Mouse (Mus musculus) intestine, postnatal 0 days (tissue): ENCODE measurements at regions not wholly inside any gene's neighbourhood (a gene's known extent, or its start where the extent isn't known, plus 50 kb on each side); places are given as distances from the start of the nearest gene placed in this dataset.
A peak's percentile ranks its signal among the peaks of the same experiment; 100 is the strongest.

Experiments
- ATAC-seq: fragments of 200-750 bp; cut with Nextera tagmentation; 2 replicates; pipeline ENCODE4 v1.8.0; 2017; ENCODE audit warnings: mild to moderate bottlenecking, moderate TSS enrichment, moderate library complexity
- H3K27ac ChIP-seq: fragments of 300-500 bp; sonication (generic); 2 replicates; pipeline ENCODE4 v1.5.1; 2014; ENCODE audit warnings: mild to moderate bottlenecking, low read depth, low read length, moderate library complexity
- H3K27me3 ChIP-seq: fragments of 300-500 bp; sonication (generic); replicated peaks from 2 replicates; pipeline ENCODE4 v1.6.1; 2014; ENCODE audit warnings: low read length, mixed read lengths; ENCODE audit not compliant: control insufficient read depth, insufficient read depth
- H3K36me3 ChIP-seq: fragments of 300-500 bp; sonication (generic); 2 replicates; pipeline ENCODE4 v1.6.1; 2014; ENCODE audit warnings: mild to moderate bottlenecking, moderate library complexity; ENCODE audit not compliant: control insufficient read depth, insufficient read depth
- H3K4me1 ChIP-seq: fragments of 300-500 bp; sonication (generic); replicated peaks from 2 replicates; pipeline ENCODE4 v1.6.1; 2014; ENCODE audit warnings: antibody characterized with exemption, low read length, mixed read lengths; ENCODE audit not compliant: control insufficient read depth, insufficient read depth
- H3K4me2 ChIP-seq: fragments of 300-500 bp; sonication (generic); replicated peaks from 2 replicates; pipeline ENCODE4 v1.6.1; 2014; ENCODE audit warnings: low read depth, mild to moderate bottlenecking, moderate library complexity
- H3K4me3 ChIP-seq: fragments of 300-500 bp; sonication (generic); 2 replicates; pipeline ENCODE4 v1.5.1; 2014; ENCODE audit warnings: low read depth, low read length
- H3K9ac ChIP-seq: fragments of 300-500 bp; sonication (generic); 2 replicates; pipeline ENCODE4 v1.6.1; 2014; ENCODE audit warnings: mild to moderate bottlenecking, low read depth, low read length
- H3K9me3 ChIP-seq: fragments of 300-500 bp; sonication (generic); 2 replicates; pipeline ENCODE4 v1.6.1; 2016; ENCODE audit warnings: mixed run types; ENCODE audit not compliant: control insufficient read depth
- CTCF ChIP-seq: sonication (generic); IDR thresholded peaks from 2 replicates; pipeline ENCODE4 v1.5.1; 2016; ENCODE audit warnings: low read depth, mild to moderate bottlenecking, control low read depth, antibody characterized with exemption, moderate library complexity
- WGBS: fragments of 180-500 bp; shearing (Covaris S2); extraction: QIAGEN DNeasy Blood & Tissue Kit; methylation state at CpG from one replicate; pipeline ENCODE4 v1.1.7; 2014; 5-methylcytosine and 5-hydroxymethylcytosine counted together

GRCm38 (mm10) chr1:121249081-121249480 lies 83.3 kb downstream of the Insig2 start:
- TF ChIP-seq CTCF, result peak; percentile 68
- no peaks in the 10 kb centered on the region for H3K9me3 ChIP-seq
- no peak overlapping the region for H3K9ac ChIP-seq
- no peak overlapping the region for H3K4me2 ChIP-seq
- H3K36me3 ChIP-seq, result no peaks in the 10 kb centered on the region
- WGBS, result 55% methylated on average over 1 of the region's 1 CpGs
- no peaks in the 10 kb centered on the region for H3K4me1 ChIP-seq
- no peaks in the 10 kb centered on the region for H3K27me3 ChIP-seq
- no peak overlapping the region for H3K27ac ChIP-seq
- H3K4me3 ChIP-seq, result no peak overlapping the region
- no peak for ATAC-seq

DNA sequence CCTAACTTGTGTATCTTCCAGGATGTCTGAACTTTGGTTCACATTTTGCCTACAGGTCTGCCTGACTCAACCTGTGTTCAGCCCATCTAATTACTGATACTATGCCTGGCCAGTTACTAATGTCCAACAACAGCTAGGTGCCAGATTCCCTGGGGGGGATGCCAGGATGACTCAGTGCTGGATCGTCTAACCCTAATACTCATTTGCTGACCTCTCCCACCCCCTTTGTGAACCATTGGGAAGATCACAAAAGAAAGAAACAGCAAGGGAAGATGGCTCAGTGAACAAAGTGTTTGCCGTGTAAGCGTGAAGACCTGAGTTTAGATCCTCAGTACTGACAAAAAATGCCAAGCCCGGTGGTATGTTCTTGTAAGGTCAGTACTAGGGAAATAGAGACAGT lies 81.7 kb downstream of the Insig2 start:
- Histone ChIP-seq H3K27me3 (no peaks in the 10 kb centered on the region), H3K27ac (no peak overlapping the region), H3K9ac (no peak overlapping the region), H3K4me1 (no peaks in the 10 kb centered on the region), H3K4me3 (no peak overlapping the region), H3K36me3 (no peaks in the 10 kb centered on the region), H3K4me2 (no peak overlapping the region), H3K9me3 (no peaks in the 10 kb centered on the region)
- WGBS, result 96% methylated on average over 4 of the region's 4 CpGs
- no peak for TF ChIP-seq CTCF
- ATAC-seq, result no peak

DNA sequence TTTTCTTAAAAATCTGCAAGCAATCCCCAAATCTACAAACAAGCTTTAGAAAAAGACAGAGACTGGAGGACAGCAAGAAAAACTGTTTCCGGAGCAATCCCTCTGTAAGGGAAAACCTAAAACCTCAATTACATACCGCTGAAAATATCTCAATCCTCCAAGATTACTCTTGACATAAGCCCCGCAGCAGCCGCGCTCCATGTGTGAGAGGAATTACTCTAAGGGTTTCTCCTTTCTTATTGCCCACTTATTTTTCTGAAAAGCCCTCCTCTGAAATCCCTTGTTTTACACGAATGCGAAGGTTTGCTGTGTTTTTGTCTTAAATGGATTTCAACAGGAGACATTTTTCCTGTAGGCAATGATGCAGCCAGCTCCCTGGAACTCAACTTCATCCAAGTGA lies 80.3 kb downstream of the Insig2 start:
- no peaks in the 10 kb centered on the region for H3K4me1 ChIP-seq
- WGBS, result 86% methylated on average over 7 of the region's 7 CpGs
- no peak overlapping the region for H3K4me2 ChIP-seq
- no peak for ATAC-seq
- TF ChIP-seq CTCF, result no peak
- H3K4me3 ChIP-seq, result no peak overlapping the region
- no peaks in the 10 kb centered on the region for H3K9me3 ChIP-seq
- no peaks in the 10 kb centered on the region for H3K27me3 ChIP-seq
- H3K27ac ChIP-seq, result no peak overlapping the region
- no peak overlapping the region for H3K9ac ChIP-seq
- no peaks in the 10 kb centered on the region for H3K36me3 ChIP-seq

DNA sequence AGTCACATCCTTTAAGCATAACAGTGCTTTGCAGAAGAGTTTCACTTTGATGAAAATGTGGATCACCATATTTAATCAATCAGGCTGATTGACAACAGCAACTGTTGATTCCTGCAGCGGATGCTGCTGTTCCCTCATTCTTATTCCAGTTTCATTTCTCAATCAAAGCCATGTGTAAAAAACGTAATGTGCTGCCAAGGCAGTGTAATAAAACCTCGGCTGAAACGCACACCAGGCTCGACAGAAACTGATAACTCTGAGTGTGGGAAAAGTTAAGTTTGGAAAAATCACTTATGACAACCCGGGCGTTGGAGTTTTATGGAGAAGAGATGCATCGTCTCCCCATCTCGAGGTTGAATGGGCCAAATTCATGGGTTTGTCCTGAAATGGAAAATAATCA lies 78.2 kb downstream of the Insig2 start:
- TF ChIP-seq CTCF, result no peak
- H3K4me1 ChIP-seq, result no peaks in the 10 kb centered on the region

More for the DNA sequence above, 78.2 kb downstream of the Insig2 start:
- Histone ChIP-seq H3K4me2 (no peak overlapping the region), H3K27me3 (no peaks in the 10 kb centered on the region), H3K27ac (no peak overlapping the region), H3K9me3 (no peaks in the 10 kb centered on the region), H3K9ac (no peak overlapping the region), H3K36me3 (no peaks in the 10 kb centered on the region), H3K4me3 (no peak overlapping the region)
- WGBS, result 65% methylated on average over 9 of the region's 9 CpGs
- ATAC-seq, result no peak
